Mouse (Mus musculus) CD4-positive, CD25-positive, alpha-beta regulatory T cell (primary cell): ENCODE data around the gene Tmem151b. TPM values are rescaled to one million over a fixed set of nuclear protein-coding genes. Genes with fewer than 3 reads are reported as not detected.

ENCODE experiments used
- polyA plus RNA-seq: library from polyadenylated mRNA; unstranded; fragments of 100-300 nt; shearing (Covaris generic); gene quantifications from one replicate; pipeline ENCODE4 v1.2.1, GENCODE M21; 2017

Gene Tmem151b
- 0.05 TPM for polyA plus RNA-seq

DNA sequence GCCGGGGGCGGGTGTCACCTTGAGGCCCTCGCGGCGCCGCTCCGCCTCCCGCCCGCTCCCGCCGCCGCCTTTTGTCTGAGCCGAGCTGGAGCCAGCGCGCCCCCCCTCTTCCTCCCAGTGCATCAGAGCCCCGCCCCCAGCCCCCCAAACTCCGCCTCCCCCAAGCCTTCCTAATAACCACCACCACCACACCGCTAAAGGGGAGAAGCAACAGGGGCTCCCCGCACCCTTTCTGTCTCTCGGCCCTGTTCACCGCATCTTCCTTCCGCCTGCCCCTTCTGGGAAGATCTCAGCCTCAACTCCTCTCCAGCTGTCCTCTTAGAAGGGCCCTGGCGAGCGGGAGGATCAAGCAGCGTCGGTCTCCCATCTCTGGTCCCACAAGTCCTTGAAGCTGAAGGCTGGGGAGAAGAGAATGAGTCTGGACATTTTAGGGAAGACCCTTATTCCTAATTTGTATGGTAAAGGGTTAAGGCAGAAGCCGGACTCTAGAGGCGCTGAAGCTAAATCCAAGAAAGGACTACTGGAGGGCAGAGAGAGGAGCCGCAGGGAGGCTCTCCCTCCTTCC is at the start of gene Tmem151b:
Gene Tmem151b (minus strand): TSS at position 61 of the 565 bp plus-strand sequence.

DNA sequence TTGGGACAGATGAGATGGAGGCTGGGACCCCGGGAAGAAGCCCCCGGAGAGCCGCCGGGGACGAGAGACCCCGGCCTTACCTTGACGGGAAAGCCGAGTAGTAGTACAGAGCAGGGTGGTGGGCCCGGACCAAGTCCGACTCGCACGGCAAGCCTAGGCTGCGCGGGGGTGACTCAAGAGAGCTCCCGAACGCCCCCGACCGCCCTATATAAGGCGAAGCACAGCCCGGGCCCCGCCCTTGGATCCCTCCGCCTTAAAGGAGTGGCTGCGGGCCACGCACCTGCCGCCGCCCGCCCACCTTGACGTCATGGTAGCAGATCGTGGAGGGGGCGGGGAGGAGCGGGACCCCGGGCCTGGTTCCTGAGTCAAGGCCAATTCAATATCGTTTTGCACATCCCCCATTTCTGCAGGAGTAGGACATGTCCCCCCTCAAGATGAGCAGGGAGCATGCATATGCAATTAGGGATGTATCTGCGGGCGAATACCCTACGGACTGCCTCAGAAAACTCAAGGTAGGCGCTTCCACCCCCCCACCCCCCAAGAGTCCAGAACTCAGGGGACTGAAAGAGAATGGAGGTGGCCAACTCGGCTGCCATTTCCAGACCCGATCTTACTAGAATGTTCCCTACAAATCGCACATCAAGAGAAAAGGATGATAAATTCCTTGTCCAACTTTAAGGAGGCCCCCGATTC is 23.8 kb upstream of the Tmem151b start, which contains the start of gene Hsp90ab1:
Gene Hsp90ab1 (minus strand): TSS at position 185 of the 693 bp plus-strand sequence.

DNA sequence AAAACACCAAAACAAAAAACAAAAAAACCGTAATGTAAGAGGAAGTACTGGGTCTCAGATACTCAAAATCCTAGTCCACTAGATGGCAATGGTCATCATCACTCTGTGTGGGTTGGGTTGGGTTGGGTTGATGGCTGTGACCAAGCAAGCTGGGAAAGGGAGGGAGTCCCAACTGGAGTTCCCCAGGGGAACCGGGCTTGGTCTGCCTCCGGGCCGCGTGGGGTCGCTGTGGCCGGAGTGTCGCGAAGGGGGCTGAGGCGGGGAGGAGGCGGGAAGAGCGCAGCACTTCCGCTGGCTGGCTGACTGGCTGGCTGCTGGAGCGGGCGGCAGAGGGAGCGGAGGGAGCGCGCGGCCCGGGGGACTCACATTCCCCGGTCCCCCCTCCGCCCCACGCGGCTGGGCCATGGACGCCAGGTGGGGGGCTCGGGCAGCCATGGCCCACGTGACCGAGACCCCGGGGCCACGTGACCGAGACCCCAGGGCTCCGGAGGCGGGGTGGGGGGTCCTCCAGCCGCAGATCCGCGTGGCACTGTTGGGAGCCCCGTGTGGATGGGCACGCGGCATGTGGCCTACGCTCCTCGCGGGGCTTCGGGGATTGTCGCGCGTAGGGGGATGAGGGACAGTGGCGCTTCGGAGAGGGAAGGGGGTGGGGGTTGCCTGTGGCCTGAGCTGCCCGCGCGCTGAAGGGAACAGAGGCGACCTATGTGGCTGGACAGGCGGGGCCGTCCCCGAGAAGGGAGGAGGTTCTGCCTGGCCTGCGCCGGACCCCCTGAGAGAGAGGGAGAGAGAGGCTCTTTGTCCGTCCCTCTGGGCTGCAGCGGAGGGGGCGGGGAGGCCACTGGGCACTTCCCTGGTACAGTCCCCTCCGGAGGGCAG is 14.4 kb upstream of the Tmem151b start, which contains the start of gene Slc35b2:
Gene Slc35b2 (plus strand): TSS at position 220 of the 876 bp plus-strand sequence.

DNA sequence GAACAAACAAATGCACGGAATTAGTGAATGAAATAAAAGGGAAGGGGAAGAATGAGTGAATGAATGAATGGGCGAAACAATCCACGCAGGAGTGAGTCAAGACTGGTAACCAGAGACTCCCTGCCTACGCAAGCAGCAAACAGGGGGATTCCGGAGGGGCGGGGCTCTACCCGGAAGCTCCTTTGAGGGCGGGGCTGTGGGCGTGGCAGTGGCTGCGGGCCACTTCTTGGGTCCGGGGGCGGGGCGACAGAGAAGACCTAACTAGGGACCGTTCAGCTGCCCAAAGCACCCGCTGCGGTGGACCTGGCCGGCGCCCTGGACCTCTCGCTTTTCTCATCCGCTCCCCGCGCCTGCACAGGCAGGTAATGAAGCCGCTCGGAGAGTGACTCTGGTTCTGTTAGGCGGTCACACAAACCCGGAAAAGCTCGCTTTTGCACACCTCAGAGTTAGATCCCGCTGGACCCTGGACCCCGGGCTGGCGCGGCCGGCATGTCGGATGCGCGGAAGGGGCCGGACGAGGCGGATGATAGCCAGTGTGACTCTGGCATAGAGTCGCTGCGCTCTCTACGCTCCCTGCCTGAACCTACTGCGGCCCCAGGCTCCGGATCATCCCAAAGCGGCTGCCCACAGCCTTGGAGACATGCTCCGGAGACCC is 6.1 kb upstream of the Tmem151b start, which contains the start of gene Nfkbie:
Gene Nfkbie (plus strand): TSS at position 252 of the 655 bp plus-strand sequence.

DNA sequence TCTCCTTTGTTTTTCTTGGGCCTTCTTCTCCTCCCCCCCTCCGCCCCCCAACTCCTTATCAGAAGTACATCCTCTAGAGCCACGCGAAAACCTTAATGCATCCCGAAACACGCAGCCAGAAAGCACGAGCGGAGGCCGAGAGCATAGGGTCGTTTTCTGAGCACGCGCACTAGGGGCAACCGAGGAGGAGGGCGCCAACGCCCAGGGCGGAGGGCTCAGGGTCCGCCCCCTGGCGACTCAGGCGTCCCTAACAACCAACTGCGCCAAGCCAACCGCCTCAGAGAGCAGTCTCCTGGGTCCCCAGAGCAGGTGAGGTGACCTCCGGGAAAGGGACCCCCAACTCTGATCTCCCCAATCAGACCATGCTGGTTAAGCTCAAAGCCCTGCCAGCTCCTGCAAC is 26.2 kb downstream of the Tmem151b start, which contains the start of gene Tcte1:
Gene Tcte1 (plus strand): TSS at position 172 of the 400 bp plus-strand sequence.

DNA sequence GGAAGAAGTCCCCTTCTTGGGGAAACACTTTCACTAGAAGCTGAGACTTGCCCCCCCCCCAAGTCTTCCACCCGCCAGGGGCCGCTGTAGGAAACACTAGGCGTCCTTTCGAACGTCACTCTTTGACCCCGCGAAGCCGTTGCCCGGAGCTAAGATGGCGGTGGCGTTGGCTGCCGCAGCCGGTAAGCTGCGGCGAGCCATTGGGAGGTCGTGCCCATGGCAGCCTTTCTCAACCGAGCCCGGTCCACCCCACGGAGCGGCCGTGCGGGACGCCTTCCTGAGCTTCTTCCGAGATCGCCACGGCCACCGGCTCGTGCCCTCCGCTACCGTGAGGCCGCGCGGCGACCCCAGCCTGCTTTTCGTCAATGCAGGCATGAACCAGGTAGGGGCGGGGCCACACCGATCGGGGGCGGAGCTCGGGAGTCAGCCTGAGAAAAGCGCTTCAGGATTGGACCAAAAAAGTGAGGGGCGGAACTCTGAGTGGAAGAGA is 42.7 kb downstream of the Tmem151b start, which contains the start of gene Aars2:
Gene Aars2 (plus strand): TSS at position 142 of the 490 bp plus-strand sequence.

Other genes with a start within 250 kb of the Tmem151b start
- gene Cdc5l, start 115.9 kb downstream of the Tmem151b start, polyA plus RNA-seq = 83.4 TPM
- gene Spats1, start 74.3 kb downstream of the Tmem151b start, polyA plus RNA-seq = 0.62 TPM
- 14.7 TPM for gene Aars2, start 42.8 kb downstream of the Tmem151b start, polyA plus RNA-seq
- gene Tcte1, start 26.2 kb downstream of the Tmem151b start, polyA plus RNA-seq = not detected
- 64.8 TPM for gene Nfkbie, start 6.0 kb upstream of the Tmem151b start, polyA plus RNA-seq
- gene Slc35b2, start 14.2 kb upstream of the Tmem151b start, polyA plus RNA-seq = 59.6 TPM
- gene Hsp90ab1, start 23.6 kb upstream of the Tmem151b start, polyA plus RNA-seq = 678 TPM
- gene Slc29a1, start 49.9 kb upstream of the Tmem151b start, polyA plus RNA-seq = 128 TPM
- gene Mymx, start 52.4 kb upstream of the Tmem151b start, polyA plus RNA-seq = not detected
- not detected for gene Capn11, start 109.6 kb upstream of the Tmem151b start, polyA plus RNA-seq
- gene Mrpl14, start 136.6 kb upstream of the Tmem151b start, polyA plus RNA-seq = 68.3 TPM
- gene Tmem63b, start 137.2 kb upstream of the Tmem151b start, polyA plus RNA-seq = 13.0 TPM
- gene 1600014C23Rik, start 184.2 kb upstream of the Tmem151b start, polyA plus RNA-seq = not detected